Mouse (Mus musculus) stomach, postnatal 0 days (tissue): ENCODE data around the gene Cdk2. TPM values are rescaled to one million over a fixed set of nuclear protein-coding genes. Genes with fewer than 3 reads are reported as not detected.

ENCODE experiments used
- ATAC-seq: fragments of 200-750 bp; cut with Nextera tagmentation; 2 replicates; pipeline ENCODE4 v1.8.0; 2017; ENCODE audit not compliant: low FRiP score, low TSS enrichment
- DNase-seq: peaks from one replicate; pipeline ENCODE4 v3.0.0-alpha.2; 2016; ENCODE audit warnings: low spot score
- H3K27ac ChIP-seq: fragments of 300-500 bp; sonication (generic); replicated peaks from 2 replicates; pipeline ENCODE4 v1.5.1; 2014; ENCODE audit warnings: mild to moderate bottlenecking, control low read depth
- H3K27me3 ChIP-seq: fragments of 300-500 bp; sonication (generic); 2 replicates; pipeline ENCODE4 v1.6.1; 2014; ENCODE audit warnings: low read length; ENCODE audit not compliant: control insufficient read depth, insufficient read depth
- H3K36me3 ChIP-seq: fragments of 300-500 bp; sonication (generic); 2 replicates; pipeline ENCODE4 v1.6.1; 2014; ENCODE audit warnings: low read length, mixed read lengths; ENCODE audit not compliant: control insufficient read depth, insufficient read depth
- H3K4me1 ChIP-seq: fragments of 300-500 bp; sonication (generic); replicated peaks from 2 replicates; pipeline ENCODE4 v1.6.1; 2014; ENCODE audit warnings: antibody characterized with exemption; ENCODE audit not compliant: control insufficient read depth, insufficient read depth
- H3K4me2 ChIP-seq: fragments of 300-500 bp; sonication (generic); replicated peaks from 2 replicates; pipeline ENCODE4 v1.6.1; 2014; ENCODE audit warnings: low read depth, mild to moderate bottlenecking, control low read depth, moderate library complexity
- H3K4me3 ChIP-seq: fragments of 300-500 bp; sonication (generic); 2 replicates; pipeline ENCODE4 v1.5.1; 2014; ENCODE audit warnings: low read depth, low read length, control low read depth
- H3K9ac ChIP-seq: fragments of 300-500 bp; sonication (generic); 2 replicates; pipeline ENCODE4 v1.6.1; 2014; ENCODE audit warnings: mild to moderate bottlenecking, low read length, control low read depth, mixed read lengths
- H3K9me3 ChIP-seq: fragments of 300-500 bp; sonication (generic); 2 replicates; pipeline ENCODE4 v1.6.1; 2016; ENCODE audit warnings: low read length; ENCODE audit not compliant: control insufficient read depth
- CTCF ChIP-seq: IDR thresholded peaks from 2 replicates; pipeline ENCODE4 v1.5.1; 2016; ENCODE audit warnings: antibody characterized with exemption, low read depth, mild to moderate bottlenecking, moderate library complexity
- EP300 ChIP-seq: optimal IDR thresholded peaks from 2 replicates; pipeline ENCODE3; 2016; ENCODE audit warnings: antibody characterized with exemption
- WGBS: fragments of 180-500 bp; shearing (Covaris S2); extraction: QIAGEN DNeasy Blood & Tissue Kit; methylation state at CpG from one replicate; pipeline ENCODE4 v1.1.7; 2014; 5-methylcytosine and 5-hydroxymethylcytosine counted together
- polyA plus RNA-seq: library from polyadenylated mRNA; unstranded; fragments of >200 nt; fragmentation: Nextera tagmentation; extraction: Ambion mirVana; gene quantifications from 2 replicates; pipeline ENCODE4 v1.2.1, GENCODE M21; 2015

The Cdk2 gene
- polyA plus RNA-seq, 1 experiment from 2014 or later: 33.1 TPM

GRCm38 (mm10) chr10:128662465-128662864, 42.4 kb downstream of the Cdk2 start:
- Histone ChIP-seq H3K36me3 (no peaks in the 10 kb centered on the region), H3K27me3 (no peaks in the 10 kb centered on the region), H3K9me3 (no peaks in the 10 kb centered on the region), H3K4me2 (no peak overlapping the region), H3K9ac (no peak overlapping the region), H3K27ac (no peak overlapping the region), H3K4me3 (no peak overlapping the region), H3K4me1 (no peaks in the 10 kb centered on the region)
- DNase-seq: no peak
- TF ChIP-seq CTCF (no peak), EP300 (no peak)
- no peak for ATAC-seq

GRCm38 (mm10) chr10:128659490-128659889, 45.3 kb downstream of the Cdk2 start:
- Histone ChIP-seq H3K4me2 (no peak overlapping the region), H3K27me3 (no peaks in the 10 kb centered on the region), H3K9me3 (no peaks in the 10 kb centered on the region), H3K36me3 (no peaks in the 10 kb centered on the region), H3K4me3 (no peak overlapping the region), H3K27ac (no peak overlapping the region), H3K9ac (no peak overlapping the region), H3K4me1 (no peaks in the 10 kb centered on the region)
- no peak for DNase-seq
- 50% methylated on average over 9 of the region's 9 CpGs for WGBS
- no peak for TF ChIP-seq CTCF
- TF ChIP-seq EP300: no peak
- no peak for ATAC-seq

GRCm38 (mm10) chr10:128657844-128658243, 47.0 kb downstream of the Cdk2 start:
- 46% methylated on average over 9 of the region's 9 CpGs for WGBS
- Histone ChIP-seq H3K27ac (no peak overlapping the region), H3K4me1 (no peaks in the 10 kb centered on the region), H3K4me3 (no peak overlapping the region), H3K4me2 (no peak overlapping the region), H3K9me3 (no peaks in the 10 kb centered on the region), H3K9ac (no peak overlapping the region), H3K36me3 (no peaks in the 10 kb centered on the region), H3K27me3 (no peaks in the 10 kb centered on the region)
- TF ChIP-seq CTCF (no peak), EP300 (no peak)
- no peak for DNase-seq
- no peak for ATAC-seq

DNA sequence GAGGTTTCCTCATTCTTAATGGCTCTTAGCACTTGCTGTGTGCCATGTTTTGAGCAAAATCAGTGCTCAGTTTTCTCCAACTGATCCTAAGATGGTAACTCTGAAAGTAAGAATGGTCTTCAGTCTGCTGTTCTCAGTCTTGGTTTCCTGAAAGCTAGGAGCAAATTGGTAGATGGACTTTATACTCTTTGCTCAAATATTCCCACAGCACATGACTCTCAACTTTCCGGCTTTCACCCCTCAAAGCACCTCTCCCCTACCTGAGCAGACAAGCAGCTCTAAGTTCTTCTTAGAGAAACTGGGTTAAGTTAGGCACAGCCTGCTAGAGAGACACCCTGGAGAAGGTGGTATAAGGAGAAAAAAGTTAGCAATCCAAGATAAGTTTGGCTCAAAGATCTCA, 48.1 kb downstream of the Cdk2 start:
- Histone ChIP-seq H3K9ac (no peak overlapping the region), H3K27ac (no peak overlapping the region), H3K9me3 (no peaks in the 10 kb centered on the region), H3K4me1 (no peaks in the 10 kb centered on the region), H3K36me3 (no peaks in the 10 kb centered on the region), H3K4me2 (no peak overlapping the region), H3K27me3 (no peaks in the 10 kb centered on the region), H3K4me3 (no peak overlapping the region)
- WGBS: 64% methylated on average over 1 of the region's 1 CpGs
- DNase-seq (no peak), ATAC-seq (no peak)
- TF ChIP-seq EP300 (no peak), CTCF (no peak)

- no peaks in the 10 kb centered on the region for H3K36me3 ChIP-seq
- no peaks in the 10 kb centered on the region for H3K4me1 ChIP-seq
- no peak overlapping the region for H3K9ac ChIP-seq
- TF ChIP-seq CTCF (no peak), EP300 (no peak)
- H3K9me3 ChIP-seq: no peaks in the 10 kb centered on the region
- ATAC-seq (peak; percentile 68; the same call in 1 of the 2 replicates), DNase-seq (no peak)
- no peak overlapping the region for H3K4me3 ChIP-seq
- 40% methylated on average over 3 of the region's 3 CpGs for WGBS
- no peaks in the 10 kb centered on the region for H3K27me3 ChIP-seq
- H3K4me2 ChIP-seq: no peak overlapping the region
- no peak overlapping the region for H3K27ac ChIP-seq
Observed at GRCm38 (mm10) chr10:128655254-128655653, 49.6 kb downstream of the Cdk2 start.

- H3K4me2 ChIP-seq: no peak overlapping the region
- no peak overlapping the region for H3K27ac ChIP-seq
- DNase-seq (no peak), ATAC-seq (no peak)
- H3K9me3 ChIP-seq: no peaks in the 10 kb centered on the region
- no peaks in the 10 kb centered on the region for H3K4me1 ChIP-seq
- no peak for TF ChIP-seq EP300
- TF ChIP-seq CTCF: no peak
- no peak overlapping the region for H3K4me3 ChIP-seq
- H3K27me3 ChIP-seq: no peaks in the 10 kb centered on the region
- WGBS: 72% methylated on average over 4 of the region's 4 CpGs
- H3K9ac ChIP-seq: no peak overlapping the region
- no peaks in the 10 kb centered on the region for H3K36me3 ChIP-seq
Observed at GRCm38 (mm10) chr10:128653866-128654265, 51.0 kb downstream of the Cdk2 start.

Other genes starting within 250 kb of the Cdk2 start
- 21.4 and 26.6 TPM in 2 replicates for gene Smarcc2, start 245.8 kb downstream of the Cdk2 start, polyA plus RNA-seq
- gene Myl6, start 210.9 kb downstream of the Cdk2 start, polyA plus RNA-seq: 2,935 and 3,187 TPM in 2 replicates
- gene Myl6b, start 206.3 kb downstream of the Cdk2 start, polyA plus RNA-seq: 2.2 and 2.6 TPM in 2 replicates
- gene Esyt1, start 179.2 kb downstream of the Cdk2 start, polyA plus RNA-seq: 15.0 and 15.1 TPM in 2 replicates
- 7.8 and 8.5 TPM in 2 replicates for gene Zc3h10, start 157.3 kb downstream of the Cdk2 start, polyA plus RNA-seq
- 3,550 and 3,693 TPM in 2 replicates for gene Rpl41, start 155.7 kb downstream of the Cdk2 start, polyA plus RNA-seq
- gene Pa2g4, start 139.0 kb downstream of the Cdk2 start, polyA plus RNA-seq: 131 and 135 TPM in 2 replicates
- 18.6 and 18.9 TPM in 2 replicates for gene Erbb3, start 115.4 kb downstream of the Cdk2 start, polyA plus RNA-seq
- gene Rps26, start 78.3 kb downstream of the Cdk2 start, polyA plus RNA-seq: 781 and 811 TPM in 2 replicates
- gene Ikzf4, start 59.0 kb downstream of the Cdk2 start, polyA plus RNA-seq: 1.6 and 1.7 TPM in 2 replicates
- gene Suox, start 31.0 kb downstream of the Cdk2 start, polyA plus RNA-seq: 20.3 and 21.4 TPM in 2 replicates
- 54.0 and 59.4 TPM in 2 replicates for gene Rab5b, start 8.8 kb downstream of the Cdk2 start, polyA plus RNA-seq
- 1.4 and 2.0 TPM in 2 replicates for gene Pmel, start 836 bp downstream of the Cdk2 start, polyA plus RNA-seq
- gene Dgka, start 39.8 kb upstream of the Cdk2 start, polyA plus RNA-seq: 14.6 and 15.7 TPM in 2 replicates
- gene Pym1, start 42.9 kb upstream of the Cdk2 start, polyA plus RNA-seq: 22.7 and 24.1 TPM in 2 replicates
- 2.0 and 2.1 TPM in 2 replicates for gene Mmp19, start 85.9 kb upstream of the Cdk2 start, polyA plus RNA-seq
- gene Dnajc14, start 99.0 kb upstream of the Cdk2 start, polyA plus RNA-seq: 29.8 and 30.5 TPM in 2 replicates
- gene Tmem198b, start 99.3 kb upstream of the Cdk2 start, polyA plus RNA-seq: 7.8 and 8.5 TPM in 2 replicates
- gene Sarnp, start 112.3 kb upstream of the Cdk2 start, polyA plus RNA-seq: 99.4 and 104 TPM in 2 replicates
- gene Ormdl2, start 116.6 kb upstream of the Cdk2 start, polyA plus RNA-seq: 111 and 121 TPM in 2 replicates
- 1.5 and 1.6 TPM in 2 replicates for gene Gdf11, start 186.7 kb upstream of the Cdk2 start, polyA plus RNA-seq
- 760 and 773 TPM in 2 replicates for gene Cd63, start 196.0 kb upstream of the Cdk2 start, polyA plus RNA-seq
- gene Rdh5, start 217.9 kb upstream of the Cdk2 start, polyA plus RNA-seq: 8.1 and 9.5 TPM in 2 replicates
- gene Bloc1s1, start 219.0 kb upstream of the Cdk2 start, polyA plus RNA-seq: 194 and 198 TPM in 2 replicates
- 8.5 and 8.7 TPM in 2 replicates for gene Itga7, start 228.8 kb upstream of the Cdk2 start, polyA plus RNA-seq